Mouse (Mus musculus) embryonic facial prominence, embryonic 14.5 days (tissue): ENCODE results near the gene Stab2. TPM values are rescaled to one million over a fixed set of nuclear protein-coding genes. Genes with fewer than 3 reads are reported as not detected.

Experiments used
- ATAC-seq: fragments of 200-750 bp; cut with Nextera tagmentation; 2 replicates; pipeline ENCODE4 v1.8.0; 2017; ENCODE audit warnings: low read depth, moderate number of reproducible peaks, moderate TSS enrichment
- DNase-seq: peaks from one replicate; pipeline ENCODE4 v3.0.0-alpha.2; 2015; ENCODE audit warnings: low spot score
- H3K27ac ChIP-seq: fragments of 300-500 bp; sonication (generic); replicated peaks from 2 replicates; pipeline ENCODE4 v1.5.1; 2014; ENCODE audit warnings: low read depth, mild to moderate bottlenecking, low read length, moderate library complexity
- H3K27me3 ChIP-seq: fragments of 300-500 bp; sonication (generic); replicated peaks from 2 replicates; pipeline ENCODE4 v1.6.1; 2014; ENCODE audit warnings: low read length; ENCODE audit not compliant: control insufficient read depth, insufficient read depth
- H3K36me3 ChIP-seq: fragments of 300-500 bp; sonication (generic); 2 replicates; pipeline ENCODE4 v1.6.1; 2014; ENCODE audit warnings: low read length, mixed read lengths; ENCODE audit not compliant: control insufficient read depth, insufficient read depth
- H3K4me1 ChIP-seq: fragments of 300-500 bp; sonication (generic); 2 replicates; pipeline ENCODE4 v1.6.1; 2014; ENCODE audit warnings: antibody characterized with exemption, low read length; ENCODE audit not compliant: control insufficient read depth, insufficient read depth
- H3K4me2 ChIP-seq: fragments of 300-500 bp; sonication (generic); 2 replicates; pipeline ENCODE4 v1.6.1; 2014; ENCODE audit warnings: low read depth, mild to moderate bottlenecking, low read length, moderate library complexity, mixed read lengths
- H3K4me3 ChIP-seq: fragments of 300-500 bp; sonication (generic); 2 replicates; pipeline ENCODE4 v1.5.1; 2014; ENCODE audit warnings: low read depth, mild to moderate bottlenecking, low read length
- H3K9ac ChIP-seq: fragments of 300-500 bp; sonication (generic); 2 replicates; pipeline ENCODE4 v1.6.1; 2014; ENCODE audit warnings: low read depth, mild to moderate bottlenecking, low read length, moderate library complexity, mixed read lengths
- H3K9me3 ChIP-seq: fragments of 300-500 bp; sonication (generic); 2 replicates; pipeline ENCODE4 v1.6.1; 2016; ENCODE audit warnings: low read length; ENCODE audit not compliant: control insufficient read depth
- WGBS: fragments of 180-500 bp; shearing (Covaris S2); extraction: QIAGEN DNeasy Blood & Tissue Kit; methylation state at CpG from one replicate; pipeline ENCODE4 v1.1.7; 2014; 5-methylcytosine and 5-hydroxymethylcytosine counted together
- polyA plus RNA-seq: library from polyadenylated mRNA; unstranded; fragments of >200 nt; fragmentation: Nextera tagmentation; extraction: Ambion mirVana; gene quantifications from 2 replicates; pipeline ENCODE4 v1.2.1, GENCODE M21; 2014

The Stab2 gene
- polyA plus RNA-seq, 1 experiment from 2014 or later, result 0.31 TPM

DNA sequence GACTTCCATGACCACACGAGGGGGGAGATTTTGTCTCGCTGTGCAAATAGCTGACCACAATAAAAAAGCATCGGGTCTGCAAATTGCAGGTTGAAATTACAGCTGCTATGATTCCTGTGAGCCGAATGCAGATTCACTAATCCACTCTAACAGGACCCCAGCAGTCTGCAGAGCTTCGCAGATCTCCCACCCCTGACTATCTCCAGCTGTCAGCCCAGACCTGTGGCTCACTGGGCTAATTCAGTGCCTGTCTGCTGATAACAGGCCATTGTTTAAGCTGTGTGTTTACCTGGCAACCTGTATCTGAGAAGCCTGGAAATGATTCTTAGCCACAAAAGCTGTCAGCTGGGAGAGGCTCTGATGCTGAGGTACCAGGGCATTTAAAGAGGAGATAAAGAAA is 29.2 kb upstream of the Stab2 start:
- ATAC-seq, result no peak
- 35% methylated on average over 5 of the region's 5 CpGs for WGBS
- Histone ChIP-seq H3K36me3 (no peaks in the 10 kb centered on the region), H3K4me1 (no peaks in the 10 kb centered on the region), H3K27ac (no peak overlapping the region), H3K27me3 (no peaks in the 10 kb centered on the region; the same call in 1 of the 2 replicates), H3K9ac (no peak overlapping the region), H3K4me3 (no peak overlapping the region), H3K4me2 (no peak overlapping the region), H3K9me3 (no peaks in the 10 kb centered on the region)
- peak; percentile 23 for DNase-seq

DNA sequence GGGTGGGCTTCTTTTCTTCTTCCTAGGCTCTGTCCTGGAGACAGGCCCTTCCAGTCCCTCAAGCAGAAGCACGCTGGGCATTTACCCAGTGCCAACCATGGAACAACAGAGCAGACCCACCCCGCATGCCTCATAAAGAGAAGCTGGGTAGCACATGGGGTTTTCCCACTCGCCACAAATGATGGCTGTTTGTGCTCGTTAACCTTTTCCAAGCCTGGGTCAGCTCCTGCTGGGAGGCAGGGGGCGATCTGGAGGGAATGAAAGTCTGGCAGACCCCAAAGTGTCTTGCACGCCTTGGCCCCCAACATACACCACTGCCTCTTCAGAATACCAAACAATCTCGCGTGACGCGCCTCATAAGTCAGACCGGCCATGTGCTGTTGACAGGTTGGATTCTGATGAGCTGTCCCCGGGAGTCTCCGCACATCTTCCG is 28.5 kb upstream of the Stab2 start:
- Histone ChIP-seq H3K9me3 (no peaks in the 10 kb centered on the region), H3K27me3 (no peaks in the 10 kb centered on the region; the same call in 1 of the 2 replicates), H3K9ac (no peak overlapping the region), H3K36me3 (no peaks in the 10 kb centered on the region), H3K4me2 (no peak overlapping the region), H3K4me1 (no peaks in the 10 kb centered on the region), H3K4me3 (no peak overlapping the region), H3K27ac (no peak overlapping the region)
- DNase-seq (no peak), ATAC-seq (no peak; the same call in 1 of the 2 replicates)
- 61% methylated on average over 14 of the region's 14 CpGs for WGBS

DNA sequence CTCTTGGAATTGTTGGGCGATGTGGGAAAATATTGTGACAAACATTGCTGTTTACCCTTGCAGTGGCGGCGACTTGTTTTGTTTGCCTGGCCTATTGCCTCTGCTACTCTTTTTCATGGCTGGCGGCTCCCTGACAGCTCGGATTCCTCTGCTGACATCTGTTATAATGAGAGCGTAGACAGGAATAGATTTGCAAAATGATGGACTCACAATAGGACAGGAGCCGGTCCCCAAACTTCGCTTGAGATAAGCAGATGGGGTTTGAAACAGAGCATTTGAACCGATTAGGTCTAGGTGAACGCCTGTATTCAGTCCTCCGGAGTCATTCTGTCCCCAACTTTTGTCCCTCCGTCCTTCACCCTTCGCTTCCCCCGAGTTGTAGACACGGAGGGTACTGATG is 28.0 kb upstream of the Stab2 start:
- H3K9ac ChIP-seq, result no peak overlapping the region
- no peaks in the 10 kb centered on the region for H3K36me3 ChIP-seq
- H3K27me3 ChIP-seq, result no peaks in the 10 kb centered on the region; the same call in 1 of the 2 replicates
- no peak overlapping the region for H3K4me2 ChIP-seq
- 79% methylated on average over 15 of the region's 15 CpGs for WGBS
- ATAC-seq, result no peak
- no peaks in the 10 kb centered on the region for H3K4me1 ChIP-seq
- DNase-seq, result no peak
- no peak overlapping the region for H3K4me3 ChIP-seq
- H3K9me3 ChIP-seq, result no peaks in the 10 kb centered on the region
- no peak overlapping the region for H3K27ac ChIP-seq

DNA sequence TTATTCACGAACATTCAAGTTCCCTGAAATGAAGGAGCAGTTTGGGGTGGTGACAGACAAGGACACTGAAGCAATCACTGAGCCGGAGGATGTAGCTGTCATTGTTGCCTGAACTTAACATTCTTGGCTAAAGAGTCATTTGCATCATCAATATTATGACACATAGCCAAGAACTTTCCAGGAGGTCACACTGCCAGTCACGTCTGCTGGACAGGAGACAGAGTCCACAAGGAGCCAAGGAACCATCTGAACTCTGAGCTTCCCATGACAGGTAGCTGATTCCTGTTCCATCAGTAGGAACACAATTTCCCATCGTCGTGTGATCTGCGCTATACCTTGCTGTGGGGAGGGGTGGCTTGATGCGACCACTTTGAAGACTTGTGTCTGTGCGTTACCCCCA is 24.9 kb upstream of the Stab2 start:
- H3K9ac ChIP-seq, result no peak overlapping the region
- 85% methylated on average over 8 of the region's 8 CpGs for whole genome bisulfite sequencing

GRCm38 (mm10) chr10:87024884-87025283 is 17.1 kb upstream of the Stab2 start:
- no peaks in the 10 kb centered on the region for H3K36me3 ChIP-seq
- no peaks in the 10 kb centered on the region for H3K27me3 ChIP-seq
- under 1% methylated on average over 9 of the region's 10 CpGs for WGBS
- H3K4me3 ChIP-seq, result no peak overlapping the region
- ATAC-seq, result peak; percentile 92
- H3K27ac ChIP-seq, result no peak overlapping the region
- no peaks in the 10 kb centered on the region for H3K4me1 ChIP-seq
- no peak overlapping the region for H3K9ac ChIP-seq
- no peaks in the 10 kb centered on the region for H3K9me3 ChIP-seq
- no peak overlapping the region for H3K4me2 ChIP-seq
- DNase-seq, result peak; percentile 93

More for the DNA sequence above, 24.9 kb upstream of the Stab2 start:
- no peak overlapping the region for H3K27ac ChIP-seq
- H3K9me3 ChIP-seq, result no peaks in the 10 kb centered on the region
- H3K36me3 ChIP-seq, result no peaks in the 10 kb centered on the region
- H3K4me3 ChIP-seq, result no peak overlapping the region
- DNase-seq (no peak), ATAC-seq (no peak)
- no peaks in the 10 kb centered on the region for H3K4me1 ChIP-seq
- no peak overlapping the region for H3K4me2 ChIP-seq
- H3K27me3 ChIP-seq, result no peaks in the 10 kb centered on the region; the same call in 1 of the 2 replicates

DNA sequence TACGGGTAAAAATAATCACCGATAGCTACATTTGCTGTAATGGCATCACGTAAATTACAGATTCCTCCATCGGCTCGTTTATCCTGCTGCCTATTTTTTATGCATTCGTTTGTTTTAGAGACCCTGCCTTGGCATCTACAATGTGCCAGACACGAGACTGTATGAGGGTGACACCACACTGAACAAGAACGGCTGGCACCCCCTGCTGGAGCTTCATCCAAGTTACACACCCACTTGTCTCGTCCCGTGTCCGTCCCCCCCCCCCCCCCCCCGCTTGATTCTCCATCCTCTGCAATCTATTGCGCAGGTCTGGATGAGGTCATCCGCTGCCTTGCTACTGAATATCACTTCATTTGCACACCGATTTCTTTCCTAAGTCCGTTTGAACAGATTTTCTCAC is 12.9 kb upstream of the Stab2 start:
- DNase-seq (peak; percentile 36), ATAC-seq (no peak)
- H3K27me3 ChIP-seq, result no peaks in the 10 kb centered on the region
- no peaks in the 10 kb centered on the region for H3K36me3 ChIP-seq
- no peak overlapping the region for H3K4me3 ChIP-seq
- WGBS, result 76% methylated on average over 12 of the region's 16 CpGs
- peaks cover 8% of the 10 kb centered on the region for H3K4me1 ChIP-seq
- no peaks in the 10 kb centered on the region for H3K9me3 ChIP-seq
- no peak overlapping the region for H3K4me2 ChIP-seq
- H3K27ac ChIP-seq, result no peak overlapping the region
- H3K9ac ChIP-seq, result no peak overlapping the region

DNA sequence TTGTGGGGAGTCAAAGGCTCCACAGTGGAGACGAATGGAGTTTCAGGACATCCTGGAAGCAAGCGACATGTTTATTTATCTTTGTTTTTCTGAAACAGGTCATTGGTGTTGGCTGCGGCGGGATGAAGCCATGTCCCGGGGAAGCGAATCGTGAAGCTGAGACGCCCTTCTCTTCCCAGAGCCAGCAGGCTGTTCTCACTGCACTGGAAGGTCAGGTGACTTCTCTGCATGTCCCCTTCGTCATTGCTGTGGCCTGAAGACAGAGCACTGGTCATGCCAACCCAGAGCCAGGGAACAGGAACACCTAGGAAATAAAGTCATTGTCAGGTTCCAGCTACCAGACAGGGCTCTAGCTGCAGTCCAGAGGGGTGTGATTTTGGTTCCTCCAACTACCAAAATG is 11.1 kb upstream of the Stab2 start:
- no peak for ATAC-seq
- Histone ChIP-seq H3K4me2 (no peak overlapping the region), H3K4me1 (peaks cover 8% of the 10 kb centered on the region), H3K36me3 (no peaks in the 10 kb centered on the region), H3K27me3 (no peaks in the 10 kb centered on the region), H3K9ac (no peak overlapping the region), H3K9me3 (no peaks in the 10 kb centered on the region), H3K27ac (no peak overlapping the region), H3K4me3 (no peak overlapping the region)
- WGBS, result 63% methylated on average over 9 of the region's 9 CpGs
- DNase-seq, result no peak

- no peak overlapping the region for H3K4me3 ChIP-seq
- ATAC-seq (peak; percentile 92), DNase-seq (peak; percentile 63)
- peaks cover 8% of the 10 kb centered on the region for H3K4me1 ChIP-seq
- WGBS, result 52% methylated on average over 9 of the region's 9 CpGs
- H3K9ac ChIP-seq, result no peak overlapping the region
- H3K36me3 ChIP-seq, result no peaks in the 10 kb centered on the region
- H3K9me3 ChIP-seq, result no peaks in the 10 kb centered on the region
- H3K27ac ChIP-seq, result no peak overlapping the region
- H3K4me2 ChIP-seq, result no peak overlapping the region
- H3K27me3 ChIP-seq, result no peaks in the 10 kb centered on the region
Measured at GRCm38 (mm10) chr10:87016151-87016692, 8.4 kb upstream of the Stab2 start.

DNA sequence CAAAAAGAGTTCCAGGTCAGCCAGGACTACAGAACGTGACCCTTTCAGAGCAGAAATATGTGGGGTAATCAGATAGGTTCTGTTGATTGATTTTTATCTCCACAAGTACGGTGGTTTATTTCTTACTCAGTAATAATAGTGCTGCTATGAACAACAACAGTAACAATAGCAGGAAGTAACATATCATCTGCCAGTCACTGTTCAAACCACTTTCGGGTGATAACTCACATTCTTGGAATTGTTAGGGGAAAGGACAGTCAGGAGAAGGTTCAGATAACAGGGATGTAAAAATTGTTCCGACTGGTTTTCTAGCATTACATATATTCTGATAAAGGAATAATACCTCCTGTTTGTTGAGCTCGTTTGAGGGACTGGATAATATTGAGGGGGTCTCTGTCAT is 7.6 kb upstream of the Stab2 start:
- H3K4me2 ChIP-seq, result no peak overlapping the region
- H3K27me3 ChIP-seq, result no peaks in the 10 kb centered on the region
- H3K9ac ChIP-seq, result no peak overlapping the region
- WGBS, result 52% methylated on average over 5 of the region's 5 CpGs
- H3K36me3 ChIP-seq, result no peaks in the 10 kb centered on the region
- ATAC-seq (no peak), DNase-seq (no peak)
- H3K4me3 ChIP-seq, result no peak overlapping the region
- H3K27ac ChIP-seq, result no peak overlapping the region
- no peaks in the 10 kb centered on the region for H3K9me3 ChIP-seq
- H3K4me1 ChIP-seq, result peaks cover 8% of the 10 kb centered on the region
